Mouse (Mus musculus) T-helper 1 cell (primary cell): ENCODE data around the gene Copg2.

ENCODE experiments used
- in situ Hi-C: fragments of 300-600 bp; cut with MboI, MseI; formaldehyde crosslinking; loops from one replicate; pipeline ENCODE4 v1.15.1; 2025; ENCODE audit warnings: high pct_unique_total_duplicates

Gene Copg2

GRCm38 (mm10) chr6:30896195-30896985 lies at the start of gene Copg2:
Gene Copg2, minus strand, starts transcription at chr6:30896794.
- in situ Hi-C loops = no loop called here

DNA sequence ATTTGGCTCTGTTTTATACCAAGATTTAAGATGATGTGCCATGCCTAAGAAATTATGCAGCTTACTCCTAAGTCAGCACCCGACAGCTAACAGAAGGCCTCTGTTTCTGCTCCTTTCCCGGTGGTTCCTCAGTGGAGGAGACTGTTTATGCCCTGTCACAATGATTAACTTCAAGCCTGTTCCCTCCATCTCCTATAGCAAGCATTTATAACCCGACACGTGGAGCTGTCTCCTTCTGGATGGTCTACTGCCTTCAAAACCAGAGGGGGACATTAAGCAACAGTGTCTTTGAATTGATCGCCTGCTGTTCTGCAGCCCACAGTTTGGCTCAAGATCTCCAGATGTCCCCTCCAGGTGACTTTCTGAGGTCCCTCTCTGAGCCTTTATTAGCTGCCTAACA lies 42.7 kb upstream of the Copg2 start:
- in situ Hi-C loops = loop anchor here (5.0 kb wide), 1 partner anchor 503 kb away; no protein-coding TSS in a partner anchor

- in situ Hi-C loops = no loop called here
These were observed 26.2 kb upstream of the Copg2 start for GRCm38 (mm10) chr6:30922821-30923220.

- in situ Hi-C loops = no loop called here
These were observed 25.2 kb upstream of the Copg2 start for GRCm38 (mm10) chr6:30921826-30922225.

DNA sequence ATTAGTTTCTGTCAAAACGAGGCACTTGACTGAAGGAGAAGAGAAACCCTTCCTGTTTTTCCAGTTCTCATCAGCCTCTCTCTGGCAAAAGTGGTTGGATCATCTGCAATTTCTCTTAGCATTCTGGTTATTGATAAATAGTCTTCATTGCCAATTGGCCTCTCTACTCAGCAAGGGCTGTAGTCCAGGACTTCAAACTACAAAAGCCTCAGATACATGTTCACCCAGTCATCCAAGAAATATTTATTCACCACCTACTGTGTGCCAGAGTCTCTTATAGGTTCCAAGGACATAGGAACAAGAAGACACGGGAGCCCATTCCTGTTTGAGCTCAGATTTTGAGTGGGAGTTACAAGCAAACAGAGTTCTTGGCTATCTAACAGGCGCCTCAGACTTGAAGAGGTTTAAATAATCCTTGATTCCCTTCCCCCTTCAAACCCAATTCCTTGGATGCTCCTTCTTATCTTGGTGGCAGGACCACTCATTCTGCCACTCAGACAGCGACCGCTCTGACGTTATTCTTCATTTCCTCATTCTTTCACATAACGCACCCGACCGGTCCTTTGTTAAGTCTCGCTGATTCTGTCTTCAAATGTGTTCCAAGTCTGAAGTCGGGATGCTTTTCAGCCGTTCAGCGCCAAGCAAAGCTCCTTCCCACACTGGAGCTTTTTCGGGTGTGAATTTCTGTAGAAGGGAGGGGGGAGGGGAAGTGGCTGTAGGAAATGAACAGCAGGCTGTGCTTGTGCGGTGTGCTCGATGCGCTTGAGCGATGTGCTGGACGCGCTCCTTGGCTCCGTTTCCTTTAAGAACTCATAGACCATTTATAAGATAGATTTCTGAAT lies 24.5 kb upstream of the Copg2 start:
- in situ Hi-C loops = no loop called here

DNA sequence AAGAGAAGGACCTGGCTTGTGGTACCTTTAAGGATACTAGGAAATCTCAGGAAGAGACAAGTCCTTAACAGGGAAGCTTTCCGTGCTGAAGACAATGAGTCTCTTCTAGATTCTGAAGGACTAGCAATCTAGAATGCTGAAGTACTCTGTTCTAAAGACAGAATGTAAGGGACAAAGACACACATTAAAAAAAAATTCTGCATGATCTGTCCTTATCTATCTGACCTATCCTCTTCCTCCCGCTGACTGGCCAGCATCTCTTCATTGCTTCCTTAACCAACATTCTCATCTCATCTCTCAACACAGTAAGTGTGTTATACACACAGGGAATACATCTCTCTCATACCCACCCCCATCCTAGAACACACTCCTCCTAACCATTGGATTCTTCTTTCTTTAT lies 18.9 kb upstream of the Copg2 start, which contains the start of gene Tsga13:
Gene Tsga13, minus strand, starts transcription at position 101 of the 400 bp plus-strand sequence.
- in situ Hi-C loops = no loop called here

DNA sequence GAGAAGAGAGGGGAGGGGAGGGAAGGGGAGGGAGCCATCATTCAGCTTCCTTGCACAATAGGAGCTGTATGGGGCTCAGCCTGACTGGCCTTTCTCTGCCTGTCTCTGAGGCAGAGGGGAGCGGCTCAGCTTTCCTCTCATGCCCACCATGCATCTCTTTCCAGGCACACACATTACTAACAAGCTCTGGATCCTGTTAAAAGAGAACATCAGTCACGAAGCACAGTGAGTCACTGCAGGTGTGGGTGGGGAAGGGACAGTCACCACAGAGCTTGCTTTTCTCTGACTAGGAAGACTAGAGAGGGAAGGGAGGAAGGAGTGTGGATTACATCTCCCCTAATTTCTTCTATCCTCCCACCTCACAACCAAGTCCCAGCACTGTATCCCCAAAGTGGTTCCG lies 11.4 kb upstream of the Copg2 start:
- in situ Hi-C loops = loop anchor here (5.0 kb wide), 1 partner anchor 49 kb away; the partner anchor contains the start of gene Klf14

DNA sequence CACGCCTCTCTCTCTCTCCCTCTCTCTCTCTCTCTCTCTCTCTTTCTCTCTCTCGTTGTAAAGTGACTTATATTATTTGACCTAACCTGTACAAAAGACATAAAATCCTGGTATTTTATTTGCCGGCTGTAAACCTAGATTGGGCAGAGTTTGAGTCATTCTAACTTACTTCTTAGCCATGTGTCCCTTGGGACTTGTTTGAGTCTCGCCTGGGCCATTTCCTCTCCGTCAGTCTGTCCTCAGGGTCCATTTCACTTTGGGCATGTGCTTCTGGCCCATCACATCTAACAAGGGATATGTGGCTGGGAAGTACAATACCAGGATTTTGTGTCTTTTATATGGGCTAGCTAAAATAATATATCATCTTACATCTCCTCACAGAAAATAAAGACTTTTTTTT lies 8.3 kb upstream of the Copg2 start:
- in situ Hi-C loops = loop anchor here (5.0 kb wide), 1 partner anchor 52 kb away; the partner anchor contains the start of gene Klf14

- in situ Hi-C loops = no loop called here
These were observed 7.4 kb upstream of the Copg2 start for GRCm38 (mm10) chr6:30904033-30904432.

- in situ Hi-C loops = no loop called here
These were observed 926 bp upstream of the Copg2 start for GRCm38 (mm10) chr6:30897520-30897919.

DNA sequence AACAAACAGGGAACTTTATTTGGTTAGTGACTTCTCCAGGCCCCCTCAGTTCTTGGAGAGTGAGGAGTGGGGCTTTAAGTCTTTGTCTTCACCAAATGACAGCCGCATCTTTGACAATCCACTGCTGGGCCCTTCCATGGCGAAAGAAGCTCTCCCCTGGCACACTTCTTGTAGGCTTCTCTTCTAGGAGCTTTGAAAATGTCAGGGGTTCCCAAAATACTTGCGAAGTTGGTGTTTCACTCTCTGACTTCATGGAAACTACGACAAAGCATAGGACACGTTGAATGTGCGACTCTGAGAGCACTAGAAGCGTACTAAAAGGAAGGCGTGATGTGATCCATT lies 363 bp upstream of the Copg2 start:
- in situ Hi-C loops = no loop called here

- in situ Hi-C loops = no loop called here
These were observed 787 bp downstream of the Copg2 start for GRCm38 (mm10) chr6:30895819-30896194.

DNA sequence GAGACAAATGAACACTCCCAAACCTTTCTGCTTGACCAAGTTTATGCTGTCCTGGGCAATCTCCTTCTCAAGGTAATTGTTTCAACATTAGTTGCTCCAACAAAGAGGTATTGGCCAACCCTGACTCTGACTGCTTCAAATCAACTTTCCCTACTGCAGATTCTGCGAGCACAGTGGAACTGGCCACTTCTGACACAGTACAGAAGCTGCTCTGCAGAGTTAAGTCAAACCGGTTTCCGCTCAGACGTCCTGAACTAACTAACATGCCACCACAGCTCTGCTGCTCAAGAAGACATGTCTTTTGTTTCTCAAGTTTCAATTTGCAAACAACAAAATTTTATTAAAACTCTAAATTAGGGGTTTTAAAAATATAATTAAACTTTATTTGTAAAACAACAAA lies 3.5 kb downstream of the Copg2 start:
- in situ Hi-C loops = no loop called here

DNA sequence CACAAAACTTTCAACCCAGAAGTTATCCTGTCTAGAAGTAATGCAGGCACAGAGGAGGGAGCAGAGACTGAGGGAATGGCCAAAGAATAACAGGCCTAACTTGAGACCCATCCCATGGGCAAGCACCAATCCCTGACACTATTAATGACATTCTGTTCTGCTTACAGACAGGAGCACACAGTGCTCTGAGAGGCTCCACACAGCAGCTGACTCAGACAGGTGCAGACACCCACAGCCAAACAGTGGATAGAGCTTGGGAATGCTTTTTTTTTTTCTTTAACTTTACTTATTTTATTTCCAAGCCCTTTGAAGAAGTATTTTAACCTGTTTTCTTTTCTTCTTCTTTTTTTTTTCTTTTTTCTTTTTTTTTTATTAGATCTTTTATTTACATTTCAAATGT lies 4.8 kb downstream of the Copg2 start:
- in situ Hi-C loops = no loop called here

GRCm38 (mm10) chr6:30884856-30885255 lies 11.7 kb downstream of the Copg2 start:
- in situ Hi-C loops = no loop called here

DNA sequence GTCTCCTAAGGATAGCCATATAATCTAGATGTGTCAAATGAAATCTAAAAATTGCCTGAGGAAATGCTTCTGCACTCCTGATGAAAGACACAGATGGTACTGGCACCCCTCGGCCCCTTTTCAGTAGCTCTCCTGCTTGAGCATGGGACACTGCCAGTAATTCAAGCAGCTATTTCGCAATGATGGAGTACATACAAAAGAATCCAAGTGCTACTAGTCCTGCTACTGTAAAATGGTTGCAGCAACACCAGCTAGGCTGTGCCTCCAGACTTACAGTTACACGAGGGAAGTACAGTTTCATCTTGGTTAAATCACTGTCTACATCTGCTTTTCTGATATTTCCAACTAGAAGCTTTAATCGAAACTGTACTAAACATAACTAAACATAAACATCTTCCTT lies 13.1 kb downstream of the Copg2 start:
- in situ Hi-C loops = no loop called here

DNA sequence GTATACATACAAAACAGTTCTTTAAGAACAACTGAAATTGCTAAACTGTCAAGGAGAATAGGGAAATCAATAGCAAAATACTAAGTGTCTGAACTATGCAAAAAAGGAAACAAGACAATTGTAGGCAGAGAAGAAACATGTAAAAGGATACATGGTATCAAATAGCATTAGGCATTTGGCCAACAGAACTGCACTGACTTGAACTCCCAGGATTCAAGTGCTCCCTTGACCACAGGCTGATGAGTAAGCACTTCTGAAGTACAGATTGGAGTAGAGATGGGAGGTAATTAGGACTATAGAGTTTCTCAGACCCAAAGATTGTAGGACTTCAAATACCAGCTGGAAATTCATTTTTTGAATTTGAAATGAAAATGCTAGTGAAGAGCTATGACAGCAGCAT lies 19.9 kb downstream of the Copg2 start:
- in situ Hi-C loops = no loop called here

- in situ Hi-C loops = no loop called here
These were observed 30.1 kb downstream of the Copg2 start for GRCm38 (mm10) chr6:30866501-30866900.

DNA sequence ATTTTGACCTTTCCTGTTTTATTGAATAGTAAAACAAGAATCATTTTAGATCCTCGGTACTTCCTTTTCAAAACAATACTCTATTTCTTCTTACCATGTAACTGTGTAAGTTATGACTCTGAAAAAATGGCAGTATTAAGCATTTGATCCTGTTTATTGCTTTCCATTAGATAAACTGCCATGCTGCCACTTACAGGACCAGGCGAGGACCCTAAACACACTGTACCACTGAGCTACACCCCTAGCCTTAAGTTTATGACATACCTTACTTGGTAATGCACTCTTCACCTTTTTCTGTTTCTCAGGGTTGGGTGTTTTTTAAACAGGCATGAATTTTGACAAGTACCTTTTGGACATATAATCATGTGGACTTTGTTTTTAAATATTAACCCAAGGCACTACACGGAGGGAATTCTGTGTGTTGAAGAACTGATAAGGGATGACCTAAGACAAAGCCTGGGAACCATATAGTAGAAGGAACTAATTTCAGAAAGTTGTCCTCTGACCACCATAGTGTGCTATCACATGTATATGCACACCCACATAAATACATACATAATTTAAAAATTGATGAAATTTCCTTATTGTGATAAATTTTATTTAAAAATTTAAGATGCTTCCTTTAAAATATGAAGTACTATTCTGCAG lies 31.4 kb downstream of the Copg2 start:
- in situ Hi-C loops = no loop called here

- in situ Hi-C loops = loop anchor here (10.0 kb wide), 1 partner anchor 751 kb away; no protein-coding TSS in a partner anchor
These were observed 40.6 kb downstream of the Copg2 start for GRCm38 (mm10) chr6:30855956-30856355.

DNA sequence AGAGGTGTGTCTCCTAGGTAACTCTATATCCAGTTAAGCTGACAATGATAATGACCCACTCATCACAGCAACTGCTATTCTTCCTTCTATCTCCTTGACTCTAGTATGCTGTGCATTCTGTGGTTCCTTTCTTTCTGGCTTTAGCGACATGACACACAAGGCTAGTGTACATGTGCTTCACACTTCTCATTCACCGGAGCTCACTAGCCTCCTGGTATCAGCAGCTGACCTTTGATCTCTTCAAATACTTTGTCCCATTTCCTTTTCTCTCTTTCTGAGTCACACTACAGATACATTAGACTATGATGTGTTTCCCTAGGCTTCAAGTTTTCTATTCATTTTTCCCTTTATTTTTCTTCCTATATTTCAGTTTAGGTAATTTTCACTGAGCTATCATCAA lies 41.4 kb downstream of the Copg2 start:
- in situ Hi-C loops = loop anchor here (10.0 kb wide), 1 partner anchor 750 kb away; no protein-coding TSS in a partner anchor

- in situ Hi-C loops = loop anchor here (10.0 kb wide), 1 partner anchor 745 kb away; no protein-coding TSS in a partner anchor
These were observed 46.8 kb downstream of the Copg2 start for GRCm38 (mm10) chr6:30849818-30850217.
